Mouse (Mus musculus): ENCODE measurements around the gene Siah3. TPM values are rescaled to one million over a fixed set of nuclear protein-coding genes. Genes with fewer than 3 reads are reported as not detected.
A peak's percentile ranks its signal among the peaks of the same experiment; 100 is the strongest.

Siah3 gene
- 0.04 and 0.07 TPM in 2 replicates for polyA plus RNA-seq (2014; fragmentation: Nextera tagmentation; extraction: Ambion mirVana)

GRCm38 (mm10) chr14:75455743-75456421 lies at the start of gene Siah3:
Gene Siah3 (plus strand): TSS chr14:75455982.
- Histone ChIP-seq H3K9ac (ENCODE audit: low read length) (no peak within 1 kb of the TSS), H3K36me3 (ENCODE audit: control insufficient read depth, insufficient read depth, low read length) (no peaks in the 10 kb centered on the region), H3K4me3 (ENCODE audit: low read depth, low read length) (peak within 1 kb of the TSS; percentile 20; the same call in 1 of the 2 replicates), H3K9me3 (ENCODE audit: control insufficient read depth, low read length) (no peaks in the 10 kb centered on the region), H3K4me2 (ENCODE audit: low read depth, severe bottlenecking) (peak within 1 kb of the TSS; percentile 49), H3K4me1 (ENCODE audit: control insufficient read depth, insufficient read depth, low read length) (peaks cover 16% of the 10 kb centered on the region; the same call in 1 of the 2 replicates), H3K27ac (replicated peaks; ENCODE audit: low read depth, low read length) (no peak within 1 kb of the TSS), H3K27me3 (ENCODE audit: control insufficient read depth, insufficient read depth, low read length) (no peaks in the 10 kb centered on the region)
- WGBS, result 26% methylated on average over 18 of the region's 18 CpGs
- DNase-seq (ENCODE audit: low spot score) (peak; percentile 33), ATAC-seq (ENCODE audit: insufficient number of reproducible peaks, low FRiP score, low TSS enrichment, low read depth) (no peak)

- H3K36me3 ChIP-seq (ENCODE audit: control insufficient read depth, insufficient read depth, low read length), result no peaks in the 10 kb centered on the region
- no peak overlapping the region for H3K9ac ChIP-seq (ENCODE audit: low read length)
- DNase-seq (ENCODE audit: low spot score) (no peak), ATAC-seq (ENCODE audit: insufficient number of reproducible peaks, low FRiP score, low TSS enrichment, low read depth) (no peak)
- H3K4me2 ChIP-seq (ENCODE audit: low read depth, severe bottlenecking), result no peak overlapping the region
- H3K4me3 ChIP-seq (ENCODE audit: low read depth, low read length), result no peak overlapping the region
- H3K27ac ChIP-seq (replicated peaks; ENCODE audit: low read depth, low read length), result no peak overlapping the region
- no peaks in the 10 kb centered on the region for H3K4me1 ChIP-seq (ENCODE audit: control insufficient read depth, insufficient read depth, low read length)
- no peaks in the 10 kb centered on the region for H3K27me3 ChIP-seq (ENCODE audit: control insufficient read depth, insufficient read depth, low read length)
- 88% methylated on average over 3 of the region's 3 CpGs for WGBS
- H3K9me3 ChIP-seq (ENCODE audit: control insufficient read depth, low read length), result no peaks in the 10 kb centered on the region
Observed at GRCm38 (mm10) chr14:75409772-75410171, 46.0 kb upstream of the Siah3 start.

GRCm38 (mm10) chr14:75410392-75410791 lies 45.4 kb upstream of the Siah3 start:
- 85% methylated on average over 4 of the region's 4 CpGs for WGBS
- ATAC-seq (ENCODE audit: insufficient number of reproducible peaks, low FRiP score, low TSS enrichment, low read depth) (no peak), DNase-seq (ENCODE audit: low spot score) (no peak)
- H3K9me3 ChIP-seq (ENCODE audit: control insufficient read depth, low read length), result no peaks in the 10 kb centered on the region
- H3K4me3 ChIP-seq (ENCODE audit: low read depth, low read length), result no peak overlapping the region
- H3K4me1 ChIP-seq (ENCODE audit: control insufficient read depth, insufficient read depth, low read length), result no peaks in the 10 kb centered on the region
- H3K27ac ChIP-seq (replicated peaks; ENCODE audit: low read depth, low read length), result no peak overlapping the region
- H3K27me3 ChIP-seq (ENCODE audit: control insufficient read depth, insufficient read depth, low read length), result no peaks in the 10 kb centered on the region
- H3K9ac ChIP-seq (ENCODE audit: low read length), result no peak overlapping the region
- H3K36me3 ChIP-seq (ENCODE audit: control insufficient read depth, insufficient read depth, low read length), result no peaks in the 10 kb centered on the region
- H3K4me2 ChIP-seq (ENCODE audit: low read depth, severe bottlenecking), result no peak overlapping the region

- no peaks in the 10 kb centered on the region for H3K9me3 ChIP-seq (ENCODE audit: control insufficient read depth, low read length)
- no peak for ATAC-seq (ENCODE audit: insufficient number of reproducible peaks, low FRiP score, low TSS enrichment, low read depth)
- WGBS, result 75% methylated on average over 3 of the region's 3 CpGs
- no peak for DNase-seq (ENCODE audit: low spot score)
- H3K27me3 ChIP-seq (ENCODE audit: control insufficient read depth, insufficient read depth, low read length), result no peaks in the 10 kb centered on the region
- H3K4me1 ChIP-seq (ENCODE audit: control insufficient read depth, insufficient read depth, low read length), result no peaks in the 10 kb centered on the region
- no peak overlapping the region for H3K27ac ChIP-seq (replicated peaks; ENCODE audit: low read depth, low read length)
- no peak overlapping the region for H3K4me3 ChIP-seq (ENCODE audit: low read depth, low read length)
- no peak overlapping the region for H3K9ac ChIP-seq (ENCODE audit: low read length)
- H3K4me2 ChIP-seq (ENCODE audit: low read depth, severe bottlenecking), result no peak overlapping the region
- H3K36me3 ChIP-seq (ENCODE audit: control insufficient read depth, insufficient read depth, low read length), result no peaks in the 10 kb centered on the region
Observed at GRCm38 (mm10) chr14:75418721-75419120, 37.1 kb upstream of the Siah3 start.

- ATAC-seq (ENCODE audit: insufficient number of reproducible peaks, low FRiP score, low TSS enrichment, low read depth) (no peak), DNase-seq (ENCODE audit: low spot score) (no peak)
- Histone ChIP-seq H3K36me3 (ENCODE audit: control insufficient read depth, insufficient read depth, low read length) (no peaks in the 10 kb centered on the region), H3K9me3 (ENCODE audit: control insufficient read depth, low read length) (no peaks in the 10 kb centered on the region), H3K4me2 (ENCODE audit: low read depth, severe bottlenecking) (no peak overlapping the region), H3K27ac (replicated peaks; ENCODE audit: low read depth, low read length) (no peak overlapping the region), H3K4me3 (ENCODE audit: low read depth, low read length) (no peak overlapping the region), H3K9ac (ENCODE audit: low read length) (no peak overlapping the region), H3K27me3 (ENCODE audit: control insufficient read depth, insufficient read depth, low read length) (no peaks in the 10 kb centered on the region), H3K4me1 (ENCODE audit: control insufficient read depth, insufficient read depth, low read length) (no peaks in the 10 kb centered on the region)
- WGBS, result 90% methylated on average over 7 of the region's 7 CpGs
Observed at GRCm38 (mm10) chr14:75419876-75420275, 35.9 kb upstream of the Siah3 start.

- Histone ChIP-seq H3K4me2 (ENCODE audit: low read depth, severe bottlenecking) (no peak overlapping the region), H3K27ac (replicated peaks; ENCODE audit: low read depth, low read length) (no peak overlapping the region), H3K4me1 (ENCODE audit: control insufficient read depth, insufficient read depth, low read length) (no peaks in the 10 kb centered on the region), H3K36me3 (ENCODE audit: control insufficient read depth, insufficient read depth, low read length) (no peaks in the 10 kb centered on the region), H3K4me3 (ENCODE audit: low read depth, low read length) (no peak overlapping the region), H3K27me3 (ENCODE audit: control insufficient read depth, insufficient read depth, low read length) (no peaks in the 10 kb centered on the region), H3K9me3 (ENCODE audit: control insufficient read depth, low read length) (no peaks in the 10 kb centered on the region), H3K9ac (ENCODE audit: low read length) (no peak overlapping the region)
- WGBS, result 65% methylated on average over 6 of the region's 6 CpGs
- no peak for ATAC-seq (ENCODE audit: insufficient number of reproducible peaks, low FRiP score, low TSS enrichment, low read depth)
- no peak for DNase-seq (ENCODE audit: low spot score)
Observed at GRCm38 (mm10) chr14:75420811-75421210, 35.0 kb upstream of the Siah3 start.

- no peak for ATAC-seq (ENCODE audit: insufficient number of reproducible peaks, low FRiP score, low TSS enrichment, low read depth)
- Histone ChIP-seq H3K36me3 (ENCODE audit: control insufficient read depth, insufficient read depth, low read length) (no peaks in the 10 kb centered on the region), H3K4me2 (ENCODE audit: low read depth, severe bottlenecking) (no peak overlapping the region), H3K27ac (replicated peaks; ENCODE audit: low read depth, low read length) (no peak overlapping the region), H3K9me3 (ENCODE audit: control insufficient read depth, low read length) (no peaks in the 10 kb centered on the region), H3K27me3 (ENCODE audit: control insufficient read depth, insufficient read depth, low read length) (no peaks in the 10 kb centered on the region), H3K4me1 (ENCODE audit: control insufficient read depth, insufficient read depth, low read length) (no peaks in the 10 kb centered on the region), H3K9ac (ENCODE audit: low read length) (no peak overlapping the region), H3K4me3 (ENCODE audit: low read depth, low read length) (no peak overlapping the region)
- WGBS, result 92% methylated on average over 6 of the region's 8 CpGs
- no peak for DNase-seq (ENCODE audit: low spot score)
Observed at GRCm38 (mm10) chr14:75431173-75431786, 24.5 kb upstream of the Siah3 start.

GRCm38 (mm10) chr14:75432850-75433249 lies 22.9 kb upstream of the Siah3 start:
- H3K9me3 ChIP-seq (ENCODE audit: control insufficient read depth, low read length), result no peaks in the 10 kb centered on the region
- H3K27me3 ChIP-seq (ENCODE audit: control insufficient read depth, insufficient read depth, low read length), result no peaks in the 10 kb centered on the region
- H3K4me3 ChIP-seq (ENCODE audit: low read depth, low read length), result no peak overlapping the region
- no peak overlapping the region for H3K9ac ChIP-seq (ENCODE audit: low read length)
- no peak overlapping the region for H3K4me2 ChIP-seq (ENCODE audit: low read depth, severe bottlenecking)
- no peak overlapping the region for H3K27ac ChIP-seq (replicated peaks; ENCODE audit: low read depth, low read length)
- DNase-seq (ENCODE audit: low spot score) (no peak), ATAC-seq (ENCODE audit: insufficient number of reproducible peaks, low FRiP score, low TSS enrichment, low read depth) (no peak)
- no peaks in the 10 kb centered on the region for H3K4me1 ChIP-seq (ENCODE audit: control insufficient read depth, insufficient read depth, low read length)
- H3K36me3 ChIP-seq (ENCODE audit: control insufficient read depth, insufficient read depth, low read length), result no peaks in the 10 kb centered on the region
- WGBS, result 79% methylated on average over 10 of the region's 10 CpGs

Data from limb, embryonic 11.5 days (tissue).